Mouse (Mus musculus): Measurements from ENCODE around the gene Sort1.

The Sort1 gene

GRCm38 (mm10) chr3:108295379-108296219 lies 11.7 kb downstream of the Sort1 start:
- DNase-seq (ENCODE audit: low spot score) = no peak

- DNase-seq (ENCODE audit: low spot score) = peak; percentile 62
These were observed 12.6 kb downstream of the Sort1 start for GRCm38 (mm10) chr3:108296220-108297049.

GRCm38 (mm10) chr3:108297050-108297419 lies 13.2 kb downstream of the Sort1 start:
- no peak for DNase-seq (ENCODE audit: low spot score)

- DNase-seq (ENCODE audit: low spot score) = no peak
These were observed 14.0 kb downstream of the Sort1 start for GRCm38 (mm10) chr3:108297603-108298553.

GRCm38 (mm10) chr3:108300455-108301030 lies 16.7 kb downstream of the Sort1 start:
- no peak for DNase-seq (ENCODE audit: low spot score)

- DNase-seq (ENCODE audit: low spot score) = no peak
These were observed 19.8 kb downstream of the Sort1 start for GRCm38 (mm10) chr3:108303683-108304082.

GRCm38 (mm10) chr3:108304747-108305146 lies 20.9 kb downstream of the Sort1 start:
- no peak for DNase-seq (ENCODE audit: low spot score)

- no peak for DNase-seq (ENCODE audit: low spot score)
These were observed 22.5 kb downstream of the Sort1 start for GRCm38 (mm10) chr3:108306387-108306786.

GRCm38 (mm10) chr3:108307485-108307884 lies 23.6 kb downstream of the Sort1 start:
- DNase-seq (ENCODE audit: low spot score) = no peak

- no peak for DNase-seq (ENCODE audit: low spot score)
These were observed 27.0 kb downstream of the Sort1 start for GRCm38 (mm10) chr3:108310921-108311341.

GRCm38 (mm10) chr3:108311688-108312087 lies 27.8 kb downstream of the Sort1 start:
- DNase-seq (ENCODE audit: low spot score) = no peak

- no peak for DNase-seq (ENCODE audit: low spot score)
These were observed 28.5 kb downstream of the Sort1 start for GRCm38 (mm10) chr3:108312414-108312813.

- no peak for DNase-seq (ENCODE audit: low spot score)
These were observed 29.3 kb downstream of the Sort1 start for GRCm38 (mm10) chr3:108313138-108313537.

- DNase-seq (ENCODE audit: low spot score) = no peak
These were observed 30.3 kb downstream of the Sort1 start for GRCm38 (mm10) chr3:108314038-108314675.

- no peak for DNase-seq (ENCODE audit: low spot score)
These were observed 34.6 kb downstream of the Sort1 start for GRCm38 (mm10) chr3:108318517-108318916.

GRCm38 (mm10) chr3:108321671-108322070 lies 37.8 kb downstream of the Sort1 start:
- DNase-seq (ENCODE audit: low spot score) = no peak

GRCm38 (mm10) chr3:108322136-108322535 lies 38.3 kb downstream of the Sort1 start:
- DNase-seq (ENCODE audit: low spot score) = no peak

GRCm38 (mm10) chr3:108322962-108323361 lies 39.1 kb downstream of the Sort1 start:
- DNase-seq (ENCODE audit: low spot score) = peak; percentile 29

- no peak for DNase-seq (ENCODE audit: low spot score)
These were observed 41.0 kb downstream of the Sort1 start for GRCm38 (mm10) chr3:108324837-108325236.

- DNase-seq (ENCODE audit: low spot score) = no peak
These were observed 41.6 kb downstream of the Sort1 start for GRCm38 (mm10) chr3:108325521-108325920.

GRCm38 (mm10) chr3:108327275-108327674 lies 43.4 kb downstream of the Sort1 start:
- DNase-seq (ENCODE audit: low spot score) = no peak
